Mouse (Mus musculus) neural tube, embryonic 15.5 days (tissue): Measurements from ENCODE around the gene Iqgap2. TPM values are rescaled to one million over a fixed set of nuclear protein-coding genes. Genes with fewer than 3 reads are reported as not detected.
A peak's percentile ranks its signal among the peaks of the same experiment; 100 is the strongest.

ENCODE experiments used
- ATAC-seq: fragments of 200-750 bp; cut with Nextera tagmentation; 2 replicates; pipeline ENCODE4 v1.8.0; 2017; ENCODE audit warnings: mild to moderate bottlenecking, moderate TSS enrichment, moderate library complexity; ENCODE audit not compliant: low FRiP score
- H3K27ac ChIP-seq: fragments of 300-500 bp; sonication (generic); replicated peaks from 2 replicates; pipeline ENCODE4 v1.5.1; 2015; ENCODE audit warnings: mild to moderate bottlenecking, inconsistent platforms
- H3K27me3 ChIP-seq: fragments of 300-500 bp; sonication (generic); replicated peaks from 2 replicates; pipeline ENCODE4 v1.6.1; 2015; ENCODE audit warnings: inconsistent platforms
- H3K36me3 ChIP-seq: fragments of 300-500 bp; sonication (generic); 2 replicates; pipeline ENCODE4 v1.6.1; 2015; ENCODE audit warnings: inconsistent platforms
- H3K4me1 ChIP-seq: fragments of 300-500 bp; sonication (generic); 2 replicates; pipeline ENCODE4 v1.6.1; 2015; ENCODE audit warnings: inconsistent platforms
- H3K4me2 ChIP-seq: fragments of 300-500 bp; sonication (generic); 2 replicates; pipeline ENCODE4 v1.6.1; 2015; ENCODE audit warnings: inconsistent platforms, mild to moderate bottlenecking, moderate library complexity
- H3K4me3 ChIP-seq: fragments of 300-500 bp; sonication (generic); replicated peaks from 2 replicates; pipeline ENCODE4 v1.5.1; 2015; ENCODE audit warnings: mild to moderate bottlenecking, inconsistent platforms
- H3K9ac ChIP-seq: fragments of 300-500 bp; sonication (generic); replicated peaks from 2 replicates; pipeline ENCODE4 v1.6.1; 2015; ENCODE audit warnings: mild to moderate bottlenecking, inconsistent platforms
- H3K9me3 ChIP-seq: fragments of 300-500 bp; sonication (generic); replicated peaks from 2 replicates; pipeline ENCODE4 v1.6.1; 2016; ENCODE audit warnings: inconsistent platforms
- WGBS: fragments of 180-500 bp; shearing (Covaris S2); methylation state at CpG from one replicate; pipeline ENCODE4 v1.1.7; 2015; ENCODE audit warnings: mixed read lengths; 5-methylcytosine and 5-hydroxymethylcytosine counted together
- polyA plus RNA-seq: library from polyadenylated mRNA; unstranded; fragments of >200 nt; fragmentation: Nextera tagmentation; extraction: Ambion mirVana; gene quantifications from 2 replicates; pipeline ENCODE4 v1.2.1, GENCODE M21; 2015

Iqgap2 gene
- polyA plus RNA-seq, 1 experiment from 2014 or later: 1.9 TPM

DNA sequence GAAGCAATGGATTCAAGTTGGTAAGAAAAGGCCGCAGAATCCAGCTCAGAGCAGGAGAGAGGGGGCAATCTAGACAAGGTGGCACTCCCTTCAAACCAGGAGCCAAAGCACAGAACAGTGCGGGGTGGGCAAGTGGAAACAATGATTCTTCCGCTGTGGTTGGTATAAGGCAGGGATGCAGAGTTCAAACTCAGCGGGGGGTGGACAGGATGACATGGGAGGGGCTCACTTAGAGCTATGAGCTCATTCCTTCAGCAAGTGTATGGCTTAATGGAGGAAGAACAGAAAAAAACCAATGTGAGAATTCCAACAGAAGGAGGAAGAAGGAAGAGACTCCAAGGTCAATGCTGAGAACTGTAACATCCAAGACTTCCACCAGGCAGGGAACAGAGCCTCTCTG is 161.2 kb downstream of the Iqgap2 start:
- ATAC-seq: no peak
- Histone ChIP-seq H3K9me3 (no peaks in the 10 kb centered on the region), H3K36me3 (no peaks in the 10 kb centered on the region), H3K9ac (no peak overlapping the region), H3K4me3 (no peak overlapping the region), H3K4me1 (no peaks in the 10 kb centered on the region), H3K27me3 (no peaks in the 10 kb centered on the region), H3K4me2 (no peak overlapping the region), H3K27ac (no peak overlapping the region)
- 94% methylated on average over 4 of the region's 4 CpGs for WGBS

DNA sequence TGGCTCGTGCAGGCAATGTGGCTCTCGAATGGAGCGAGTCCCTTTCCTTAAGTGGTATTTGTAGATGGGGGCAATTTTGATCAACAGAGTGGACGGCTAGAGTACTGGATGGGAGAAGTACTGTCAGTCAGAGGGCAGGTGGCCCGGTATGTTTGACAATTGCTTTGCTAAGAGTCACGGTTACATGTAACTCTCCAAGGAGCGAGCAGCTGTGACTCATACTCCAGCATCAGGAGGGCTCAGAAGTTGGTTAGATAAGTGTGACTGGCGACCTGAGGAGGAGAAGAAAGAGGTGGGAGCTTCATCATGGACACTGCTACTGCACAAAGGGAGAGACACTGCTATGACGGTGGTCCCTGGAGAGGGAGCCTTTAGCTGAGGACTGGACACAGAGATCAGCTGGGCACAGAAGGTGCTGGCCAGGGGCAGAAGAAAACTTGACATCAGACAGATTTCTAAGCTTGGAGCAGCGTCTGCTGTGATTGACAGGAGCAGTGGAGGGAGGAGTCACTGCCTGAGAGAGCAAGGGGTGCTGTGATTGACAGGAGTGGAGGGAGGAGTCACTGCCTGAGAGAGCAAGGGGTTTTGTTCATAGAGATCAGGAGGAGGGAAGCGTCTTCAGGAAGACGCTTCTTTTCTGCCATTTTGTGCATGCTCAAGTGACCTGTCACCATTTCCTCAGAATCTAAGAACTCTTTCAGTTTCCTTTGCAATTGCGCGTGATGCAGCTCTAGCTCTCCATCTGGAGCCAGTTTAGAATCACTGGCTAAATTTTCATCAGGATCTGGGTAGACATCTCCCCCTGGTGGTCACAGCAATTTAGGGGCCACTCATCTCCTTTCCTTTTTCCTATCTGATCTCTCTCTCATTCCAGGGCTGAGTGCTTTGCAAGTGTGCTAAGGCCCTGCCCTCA is 172.1 kb downstream of the Iqgap2 start:
- H3K9ac ChIP-seq: no peak overlapping the region
- peak; percentile 77 for ATAC-seq
- 62% methylated on average over 14 of the region's 14 CpGs for WGBS
- no peaks in the 10 kb centered on the region for H3K27me3 ChIP-seq
- peaks cover 4% of the 10 kb centered on the region; the same call in 1 of the 2 replicates for H3K4me1 ChIP-seq
- no peak overlapping the region for H3K27ac ChIP-seq
- H3K9me3 ChIP-seq: no peaks in the 10 kb centered on the region
- peak overlapping the region; percentile 44 for H3K4me2 ChIP-seq
- H3K36me3 ChIP-seq: no peaks in the 10 kb centered on the region
- 0 out of 2 replicates have a peak overlapping the region, but pooled peaks have one; percentile 12 for H3K4me3 ChIP-seq

DNA sequence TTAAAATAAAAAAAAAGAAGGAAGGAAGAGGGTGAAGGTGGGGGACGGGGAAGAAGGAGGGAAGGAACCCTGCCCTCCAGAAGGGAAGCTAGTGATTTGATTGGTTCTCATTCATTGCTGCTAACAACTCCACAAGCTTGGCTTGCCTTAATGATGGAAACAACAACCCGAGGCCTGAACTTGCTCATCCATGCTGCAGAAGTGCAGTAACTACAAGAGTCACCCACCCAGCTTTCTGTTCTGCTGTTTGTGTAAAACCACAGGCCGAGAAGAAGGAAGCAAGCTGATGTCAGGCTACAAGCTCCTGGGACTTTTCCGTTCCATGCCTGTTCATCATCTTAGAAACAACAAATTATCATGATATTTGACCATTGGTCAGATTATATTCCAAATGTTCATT is 176.4 kb downstream of the Iqgap2 start:
- H3K9ac ChIP-seq: no peak overlapping the region
- WGBS: 77% methylated on average over 4 of the region's 4 CpGs
- ATAC-seq: no peak
- no peaks in the 10 kb centered on the region for H3K9me3 ChIP-seq
- peaks cover 8% of the 10 kb centered on the region; the same call in 1 of the 2 replicates for H3K4me1 ChIP-seq
- no peak overlapping the region for H3K4me3 ChIP-seq
- H3K36me3 ChIP-seq: no peaks in the 10 kb centered on the region
- H3K4me2 ChIP-seq: no peak overlapping the region
- no peaks in the 10 kb centered on the region for H3K27me3 ChIP-seq
- no peak overlapping the region for H3K27ac ChIP-seq

DNA sequence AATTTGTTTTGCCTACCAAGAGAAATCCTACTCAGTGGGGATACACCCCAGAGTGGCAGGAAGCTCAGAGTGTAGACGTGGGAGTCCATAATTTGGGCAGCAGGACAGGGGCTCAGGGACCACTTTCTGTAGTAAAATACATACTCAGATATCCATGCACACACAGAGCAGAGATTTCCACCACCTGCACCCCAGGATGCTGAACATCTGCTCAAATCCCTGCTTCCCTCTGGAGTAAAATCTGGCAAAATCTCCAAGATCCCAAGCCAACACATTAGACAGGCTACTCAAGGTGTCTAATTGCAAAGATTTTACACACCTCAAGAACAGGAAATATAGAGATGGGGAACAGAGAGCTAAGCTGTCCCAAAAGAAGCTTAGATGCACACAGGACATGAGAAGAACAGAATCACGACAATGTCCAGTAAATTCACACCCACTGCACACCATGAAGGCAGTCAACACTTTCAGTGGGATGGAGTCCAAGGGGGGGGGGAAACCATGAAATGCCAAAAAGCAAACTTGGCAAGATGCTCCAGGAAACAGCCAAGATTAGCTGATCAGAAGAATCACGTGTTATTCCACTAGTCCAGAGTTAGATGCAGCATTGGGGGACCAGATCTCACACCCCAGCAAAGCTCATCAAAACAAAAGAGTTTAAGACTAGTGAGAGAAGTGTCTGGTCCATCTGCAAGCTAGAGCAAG is 177.3 kb downstream of the Iqgap2 start:
- Histone ChIP-seq H3K27me3 (no peaks in the 10 kb centered on the region), H3K36me3 (no peaks in the 10 kb centered on the region), H3K4me3 (no peak overlapping the region), H3K27ac (no peak overlapping the region), H3K4me1 (peaks cover 5% of the 10 kb centered on the region; the same call in 1 of the 2 replicates), H3K9me3 (no peaks in the 10 kb centered on the region), H3K9ac (no peak overlapping the region), H3K4me2 (no peak overlapping the region)
- no peak for ATAC-seq
- 56% methylated on average over 3 of the region's 3 CpGs for WGBS

DNA sequence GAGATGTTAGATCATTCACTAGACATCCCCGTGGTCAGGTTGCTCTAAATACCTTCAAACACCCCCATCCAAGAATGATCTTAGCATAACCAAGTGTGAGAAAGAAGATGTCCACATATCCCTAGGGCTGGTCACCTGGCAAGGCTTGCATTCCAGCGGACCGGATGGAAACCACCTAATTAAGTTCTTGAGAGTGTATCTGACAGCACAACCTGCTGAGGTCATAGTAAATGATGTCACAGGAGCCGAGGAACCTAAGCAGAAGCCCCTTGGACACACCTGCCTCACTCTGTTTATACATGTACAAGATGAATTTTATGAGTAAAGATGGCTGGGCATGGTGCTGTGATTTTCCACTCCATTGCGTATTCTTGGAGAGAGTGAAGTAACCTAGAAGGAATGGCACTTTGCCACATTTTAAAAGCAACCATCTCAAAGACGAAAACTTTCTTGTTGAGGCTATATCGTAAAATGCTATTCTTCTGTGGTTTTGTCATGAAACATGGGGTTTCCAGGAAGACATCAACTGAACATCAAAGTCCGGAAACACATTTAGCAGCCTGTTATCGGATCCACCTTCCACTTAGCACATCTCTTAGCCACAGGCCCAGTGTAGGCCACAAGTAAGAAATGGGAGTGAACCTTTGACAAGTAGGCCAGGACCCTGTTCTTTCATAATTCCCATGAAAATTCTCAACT is 179.0 kb downstream of the Iqgap2 start:
- no peak for ATAC-seq
- Histone ChIP-seq H3K27ac (no peak overlapping the region), H3K4me2 (no peak overlapping the region), H3K9ac (no peak overlapping the region), H3K9me3 (no peaks in the 10 kb centered on the region), H3K27me3 (no peaks in the 10 kb centered on the region), H3K36me3 (no peaks in the 10 kb centered on the region), H3K4me1 (0 out of 2 replicates have a peak, but pooled peaks cover 5% of the 10 kb centered on the region), H3K4me3 (no peak overlapping the region)
- 95% methylated on average over 9 of the region's 9 CpGs for WGBS

DNA sequence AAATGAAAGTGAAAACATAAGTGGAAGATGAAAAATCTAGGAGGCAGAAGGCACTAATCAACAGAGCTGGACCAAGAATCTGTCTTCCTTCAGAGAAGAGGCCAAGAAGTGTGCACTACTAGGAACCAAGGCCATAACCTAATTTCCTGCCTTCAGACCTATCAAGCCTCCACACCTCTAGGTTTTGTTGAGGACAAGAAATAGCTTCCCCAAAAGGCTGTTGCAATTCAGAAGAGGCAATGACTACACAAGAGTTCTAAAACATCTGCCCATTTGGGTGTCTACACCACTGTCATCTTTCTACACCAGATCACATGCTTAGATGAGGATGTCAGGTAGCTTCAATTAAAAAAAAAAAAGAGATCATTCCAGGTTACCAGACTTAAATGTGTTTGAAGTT is 179.7 kb downstream of the Iqgap2 start:
- H3K27me3 ChIP-seq: no peaks in the 10 kb centered on the region
- no peak overlapping the region for H3K9ac ChIP-seq
- no peaks in the 10 kb centered on the region for H3K9me3 ChIP-seq
- ATAC-seq: no peak
- H3K36me3 ChIP-seq: no peaks in the 10 kb centered on the region
- H3K27ac ChIP-seq: no peak overlapping the region
- no peak overlapping the region for H3K4me3 ChIP-seq
- 0 out of 2 replicates have a peak, but pooled peaks cover 5% of the 10 kb centered on the region for H3K4me1 ChIP-seq
- no peak overlapping the region for H3K4me2 ChIP-seq

DNA sequence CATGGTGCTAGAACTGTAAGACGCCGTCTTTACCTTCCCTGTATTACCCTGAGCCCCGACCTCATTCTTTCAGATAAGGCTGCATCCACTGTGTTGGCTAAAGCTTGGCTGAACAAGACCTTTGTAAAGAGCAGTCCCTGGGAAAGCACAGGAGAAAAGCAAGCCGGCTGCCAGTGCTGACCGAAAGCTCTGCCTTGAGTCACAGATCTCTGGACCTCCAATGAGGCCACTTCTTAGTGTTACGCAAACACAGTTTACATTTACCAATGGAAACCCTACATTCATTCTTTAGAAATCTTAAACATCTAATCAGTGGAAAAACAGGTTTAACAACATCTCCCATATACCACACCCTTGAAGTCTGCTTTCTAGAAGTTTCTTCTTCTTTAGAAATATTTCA is 186.1 kb downstream of the Iqgap2 start:
- no peak overlapping the region for H3K4me3 ChIP-seq
- H3K27me3 ChIP-seq: no peaks in the 10 kb centered on the region
- no peak overlapping the region for H3K9ac ChIP-seq
- no peak overlapping the region for H3K4me2 ChIP-seq
- WGBS: 94% methylated on average over 6 of the region's 6 CpGs
- no peaks in the 10 kb centered on the region for H3K9me3 ChIP-seq
- H3K4me1 ChIP-seq: no peaks in the 10 kb centered on the region
- no peak for ATAC-seq
- no peak overlapping the region for H3K27ac ChIP-seq
- no peaks in the 10 kb centered on the region for H3K36me3 ChIP-seq

DNA sequence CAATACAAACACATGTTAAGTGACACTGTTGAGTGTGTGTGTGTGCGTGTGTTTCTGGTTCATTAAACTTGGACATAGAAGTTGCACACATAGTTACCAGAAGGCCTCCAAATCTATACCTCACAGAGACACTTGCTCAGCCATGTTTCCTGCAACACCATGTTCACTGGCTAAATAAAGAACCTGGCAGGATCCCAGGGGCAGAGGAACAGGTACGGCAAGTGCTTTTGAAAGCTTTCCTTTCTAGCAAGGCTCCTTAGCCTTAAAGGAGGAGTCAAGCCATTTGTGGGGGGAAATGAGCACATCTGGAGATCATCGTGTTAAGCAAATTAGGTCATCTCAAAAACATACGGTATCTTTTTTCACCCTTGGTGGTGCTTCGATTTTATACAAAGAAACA is 188.3 kb downstream of the Iqgap2 start:
- Histone ChIP-seq H3K36me3 (no peaks in the 10 kb centered on the region), H3K9ac (no peak overlapping the region), H3K9me3 (no peaks in the 10 kb centered on the region), H3K4me2 (no peak overlapping the region), H3K27me3 (no peaks in the 10 kb centered on the region), H3K4me3 (no peak overlapping the region), H3K4me1 (no peaks in the 10 kb centered on the region), H3K27ac (no peak overlapping the region)
- WGBS: 81% methylated on average over 5 of the region's 5 CpGs
- ATAC-seq: no peak

DNA sequence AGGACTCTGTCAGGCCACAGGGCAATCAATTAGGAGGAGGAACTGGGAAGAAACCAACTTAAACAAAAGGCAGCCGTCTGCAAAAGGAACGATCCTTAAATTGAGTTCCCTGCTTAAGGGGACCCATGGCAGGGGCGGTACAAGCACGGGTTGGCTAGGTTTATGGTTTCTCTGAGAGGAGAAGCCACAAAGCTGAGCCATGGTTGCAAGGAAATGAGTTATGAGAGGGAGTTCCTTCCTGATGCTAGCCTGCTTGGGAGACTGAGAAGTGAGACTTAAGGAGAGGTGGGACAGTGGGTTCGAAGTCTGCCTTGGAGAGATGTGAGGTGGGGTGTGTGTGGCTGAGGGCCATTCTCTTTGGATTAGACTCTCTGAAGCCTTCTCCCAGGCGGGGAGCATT is 193.8 kb downstream of the Iqgap2 start:
- Histone ChIP-seq H3K4me1 (peaks cover 13% of the 10 kb centered on the region; the same call in 1 of the 2 replicates), H3K9ac (no peak overlapping the region), H3K4me2 (no peak overlapping the region), H3K4me3 (no peak overlapping the region), H3K9me3 (no peaks in the 10 kb centered on the region), H3K27ac (no peak overlapping the region), H3K36me3 (no peaks in the 10 kb centered on the region), H3K27me3 (no peaks in the 10 kb centered on the region)
- no peak for ATAC-seq
- 19% methylated on average over 6 of the region's 6 CpGs for WGBS

DNA sequence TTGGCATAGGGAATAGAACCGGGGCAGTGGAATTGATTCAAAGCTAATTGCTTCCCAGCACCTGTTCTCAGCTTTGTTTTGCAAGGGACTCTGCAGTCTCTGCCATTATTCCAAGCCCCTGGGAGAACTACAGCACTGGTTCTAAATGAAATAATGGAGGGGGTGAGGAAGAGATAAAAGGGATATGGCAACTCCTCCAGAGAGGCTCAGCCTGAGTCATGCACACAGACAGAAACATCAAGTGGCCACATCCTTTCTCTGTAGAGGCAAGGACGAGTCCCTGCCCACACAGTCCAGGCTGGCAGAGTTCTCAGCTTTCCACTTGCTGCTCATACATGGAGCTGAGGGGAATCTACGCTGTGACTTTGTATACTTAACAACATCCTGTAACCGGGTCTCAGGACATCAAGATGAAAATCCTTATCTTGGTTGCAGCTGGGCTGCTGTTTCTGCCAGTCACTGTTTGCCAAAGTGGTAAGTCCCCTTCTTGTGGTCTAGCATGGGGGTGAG is 195.0 kb downstream of the Iqgap2 start, which contains the start of gene F2rl2:
TSS of gene F2rl2 (plus strand) at position 200 of the 510 bp plus-strand sequence.
- Histone ChIP-seq H3K4me1 (peaks cover 18% of the 10 kb centered on the region; the same call in 1 of the 2 replicates), H3K4me2 (no peak within 1 kb of the TSS), H3K4me3 (no peak within 1 kb of the TSS), H3K9ac (no peak within 1 kb of the TSS), H3K36me3 (no peaks in the 10 kb centered on the region), H3K27ac (peak within 1 kb of the TSS; percentile 58; the same call in 1 of the 2 replicates), H3K9me3 (no peaks in the 10 kb centered on the region), H3K27me3 (no peaks in the 10 kb centered on the region)
- peak; percentile 45 for ATAC-seq
- 49% methylated on average over 4 of the region's 4 CpGs for WGBS

DNA sequence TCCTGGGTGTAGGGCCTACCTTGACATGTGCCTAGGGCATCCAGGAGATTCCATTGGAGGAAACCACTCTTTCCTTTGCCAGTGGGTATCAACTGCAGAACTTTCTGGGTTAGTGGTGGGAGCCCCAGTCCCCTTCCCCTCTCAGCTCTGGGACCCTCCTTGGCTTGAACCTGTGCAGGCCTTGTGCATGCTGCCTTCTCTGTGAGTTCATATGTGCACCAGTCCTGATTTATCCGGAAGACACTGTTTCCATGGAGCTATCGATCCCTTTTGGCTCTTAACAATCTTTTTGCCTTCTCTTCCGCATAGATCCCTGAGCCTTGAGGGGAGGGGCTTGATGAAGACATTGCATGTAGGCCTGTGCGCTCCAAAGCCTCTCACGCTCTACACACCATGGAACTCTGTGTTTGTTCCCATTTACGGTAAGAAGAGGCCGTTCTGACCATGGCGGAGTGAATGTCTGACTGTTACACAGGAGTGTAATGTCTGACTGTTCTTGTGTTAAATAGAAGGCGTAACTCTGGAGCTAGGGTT is 195.5 kb downstream of the Iqgap2 start:
- no peak overlapping the region for H3K9ac ChIP-seq
- H3K4me2 ChIP-seq: no peak overlapping the region
- no peaks in the 10 kb centered on the region for H3K36me3 ChIP-seq
- H3K9me3 ChIP-seq: no peaks in the 10 kb centered on the region
- peak; percentile 57; the same call in 1 of the 2 replicates for ATAC-seq
- WGBS: 61% methylated on average over 9 of the region's 9 CpGs
- H3K4me3 ChIP-seq: no peak overlapping the region
- peaks cover 18% of the 10 kb centered on the region; the same call in 1 of the 2 replicates for H3K4me1 ChIP-seq
- no peaks in the 10 kb centered on the region for H3K27me3 ChIP-seq
- H3K27ac ChIP-seq: peak overlapping the region; percentile 58; the same call in 1 of the 2 replicates
